Mouse (Mus musculus): Measurements from ENCODE around the gene Defb22. TPM values are rescaled to one million over a fixed set of nuclear protein-coding genes. Genes with fewer than 3 reads are reported as not detected.

Defb22 gene
- not detected in 2 replicates for polyA plus RNA-seq (2015; fragmentation: Nextera tagmentation; extraction: Ambion mirVana)

GRCm38 (mm10) chr2:152490038-152490437, at the start of gene Defb22:
TSS of gene Defb22 (minus strand) at chr2:152490138.
- Histone ChIP-seq H3K4me2 (replicated peaks; ENCODE audit: low read depth, low read length) (no peak within 1 kb of the TSS), H3K9ac (replicated peaks; ENCODE audit: low read length) (no peak within 1 kb of the TSS), H3K27me3 (ENCODE audit: insufficient read depth, low read length) (no peaks in the 10 kb centered on the region), H3K36me3 (ENCODE audit: insufficient read depth, low read length) (no peaks in the 10 kb centered on the region), H3K4me3 (ENCODE audit: low read length) (no peak within 1 kb of the TSS), H3K27ac (ENCODE audit: low read length) (no peak within 1 kb of the TSS), H3K4me1 (ENCODE audit: insufficient read depth, low read length) (no peaks in the 10 kb centered on the region), H3K9me3 (ENCODE audit: low read length) (no peaks in the 10 kb centered on the region)
- ATAC-seq (ENCODE audit: low FRiP score, low TSS enrichment), result no peak

- H3K27me3 ChIP-seq (ENCODE audit: insufficient read depth, low read length), result no peaks in the 10 kb centered on the region
- no peak within 1 kb of the TSS for H3K4me2 ChIP-seq (replicated peaks; ENCODE audit: low read depth, low read length)
- no peak within 1 kb of the TSS for H3K9ac ChIP-seq (replicated peaks; ENCODE audit: low read length)
- no peak within 1 kb of the TSS for H3K4me3 ChIP-seq (ENCODE audit: low read length)
- peak; percentile 58 for ATAC-seq (ENCODE audit: low FRiP score, low TSS enrichment)
- peaks cover 3% of the 10 kb centered on the region; the same call in 1 of the 2 replicates for H3K4me1 ChIP-seq (ENCODE audit: insufficient read depth, low read length)
- WGBS, result 38% methylated on average over 4 of the region's 4 CpGs
- no peaks in the 10 kb centered on the region for H3K9me3 ChIP-seq (ENCODE audit: low read length)
- no peak within 1 kb of the TSS for H3K27ac ChIP-seq (ENCODE audit: low read length)
- no peaks in the 10 kb centered on the region for H3K36me3 ChIP-seq (ENCODE audit: insufficient read depth, low read length)
Measured at GRCm38 (mm10) chr2:152517981-152518380, 28.0 kb upstream of the Defb22 start, which contains the start of gene Defb28. TSS of gene Defb28 (plus strand) at chr2:152518255.

GRCm38 (mm10) chr2:152516084-152516483, 26.1 kb upstream of the Defb22 start:
- Histone ChIP-seq H3K36me3 (ENCODE audit: insufficient read depth, low read length) (no peaks in the 10 kb centered on the region), H3K9ac (replicated peaks; ENCODE audit: low read length) (no peak overlapping the region), H3K4me2 (replicated peaks; ENCODE audit: low read depth, low read length) (no peak overlapping the region), H3K27ac (ENCODE audit: low read length) (no peak overlapping the region), H3K4me3 (ENCODE audit: low read length) (no peak overlapping the region), H3K9me3 (ENCODE audit: low read length) (no peaks in the 10 kb centered on the region), H3K27me3 (ENCODE audit: insufficient read depth, low read length) (no peaks in the 10 kb centered on the region), H3K4me1 (ENCODE audit: insufficient read depth, low read length) (peaks cover 3% of the 10 kb centered on the region; the same call in 1 of the 2 replicates)
- no peak for ATAC-seq (ENCODE audit: low FRiP score, low TSS enrichment)
- 31% methylated on average over 4 of the region's 4 CpGs for WGBS

GRCm38 (mm10) chr2:152511592-152511991, 21.7 kb upstream of the Defb22 start, which contains the start of gene Defb26:
TSS of gene Defb26 (minus strand) at chr2:152511692.
- WGBS, result 54% methylated on average over 1 of the region's 1 CpGs
- Histone ChIP-seq H3K27me3 (ENCODE audit: insufficient read depth, low read length) (no peaks in the 10 kb centered on the region), H3K36me3 (ENCODE audit: insufficient read depth, low read length) (no peaks in the 10 kb centered on the region), H3K9ac (replicated peaks; ENCODE audit: low read length) (no peak within 1 kb of the TSS), H3K27ac (ENCODE audit: low read length) (no peak within 1 kb of the TSS), H3K4me3 (ENCODE audit: low read length) (no peak within 1 kb of the TSS), H3K9me3 (ENCODE audit: low read length) (no peaks in the 10 kb centered on the region), H3K4me2 (replicated peaks; ENCODE audit: low read depth, low read length) (no peak within 1 kb of the TSS), H3K4me1 (ENCODE audit: insufficient read depth, low read length) (peaks cover 3% of the 10 kb centered on the region; the same call in 1 of the 2 replicates)
- no peak for ATAC-seq (ENCODE audit: low FRiP score, low TSS enrichment)

- no peak overlapping the region for H3K27ac ChIP-seq (ENCODE audit: low read length)
- WGBS, result 71% methylated on average over 2 of the region's 2 CpGs
- no peaks in the 10 kb centered on the region for H3K4me1 ChIP-seq (ENCODE audit: insufficient read depth, low read length)
- no peaks in the 10 kb centered on the region for H3K9me3 ChIP-seq (ENCODE audit: low read length)
- no peak overlapping the region for H3K4me2 ChIP-seq (replicated peaks; ENCODE audit: low read depth, low read length)
- no peak overlapping the region for H3K9ac ChIP-seq (replicated peaks; ENCODE audit: low read length)
- ATAC-seq (ENCODE audit: low FRiP score, low TSS enrichment), result no peak
- H3K4me3 ChIP-seq (ENCODE audit: low read length), result no peak overlapping the region
- H3K36me3 ChIP-seq (ENCODE audit: insufficient read depth, low read length), result no peaks in the 10 kb centered on the region
- no peaks in the 10 kb centered on the region for H3K27me3 ChIP-seq (ENCODE audit: insufficient read depth, low read length)
Measured at GRCm38 (mm10) chr2:152503950-152504349, 14.0 kb upstream of the Defb22 start.

- no peaks in the 10 kb centered on the region for H3K27me3 ChIP-seq (ENCODE audit: insufficient read depth, low read length)
- H3K9ac ChIP-seq (replicated peaks; ENCODE audit: low read length), result no peak overlapping the region
- H3K4me2 ChIP-seq (replicated peaks; ENCODE audit: low read depth, low read length), result no peak overlapping the region
- H3K36me3 ChIP-seq (ENCODE audit: insufficient read depth, low read length), result no peaks in the 10 kb centered on the region
- ATAC-seq (ENCODE audit: low FRiP score, low TSS enrichment), result no peak
- H3K27ac ChIP-seq (ENCODE audit: low read length), result no peak overlapping the region
- H3K4me3 ChIP-seq (ENCODE audit: low read length), result no peak overlapping the region
- WGBS, result 85% methylated on average over 6 of the region's 6 CpGs
- no peaks in the 10 kb centered on the region for H3K9me3 ChIP-seq (ENCODE audit: low read length)
- H3K4me1 ChIP-seq (ENCODE audit: insufficient read depth, low read length), result no peaks in the 10 kb centered on the region
Measured at GRCm38 (mm10) chr2:152500863-152501229, 10.9 kb upstream of the Defb22 start.

- no peaks in the 10 kb centered on the region for H3K9me3 ChIP-seq (ENCODE audit: low read length)
- ATAC-seq (ENCODE audit: low FRiP score, low TSS enrichment), result no peak
Measured at GRCm38 (mm10) chr2:152500204-152500862, 10.4 kb upstream of the Defb22 start.

GRCm38 (mm10) chr2:152498020-152498419, 8.1 kb upstream of the Defb22 start:
- ATAC-seq (ENCODE audit: low FRiP score, low TSS enrichment), result no peak
- 81% methylated on average over 6 of the region's 6 CpGs for WGBS
- no peaks in the 10 kb centered on the region for H3K36me3 ChIP-seq (ENCODE audit: insufficient read depth, low read length)

More at GRCm38 (mm10) chr2:152500204-152500862, 10.4 kb upstream of the Defb22 start:
- Histone ChIP-seq H3K4me3 (ENCODE audit: low read length) (no peak overlapping the region), H3K36me3 (ENCODE audit: insufficient read depth, low read length) (no peaks in the 10 kb centered on the region), H3K4me2 (replicated peaks; ENCODE audit: low read depth, low read length) (no peak overlapping the region), H3K9ac (replicated peaks; ENCODE audit: low read length) (no peak overlapping the region), H3K4me1 (ENCODE audit: insufficient read depth, low read length) (no peaks in the 10 kb centered on the region), H3K27ac (ENCODE audit: low read length) (no peak overlapping the region), H3K27me3 (ENCODE audit: insufficient read depth, low read length) (no peaks in the 10 kb centered on the region)
- WGBS, result 69% methylated on average over 7 of the region's 7 CpGs

GRCm38 (mm10) chr2:152493151-152493550, 3.2 kb upstream of the Defb22 start:
- H3K27ac ChIP-seq (ENCODE audit: low read length), result no peak overlapping the region
- no peak overlapping the region for H3K9ac ChIP-seq (replicated peaks; ENCODE audit: low read length)
- no peaks in the 10 kb centered on the region for H3K36me3 ChIP-seq (ENCODE audit: insufficient read depth, low read length)
- no peak for ATAC-seq (ENCODE audit: low FRiP score, low TSS enrichment)
- H3K4me2 ChIP-seq (replicated peaks; ENCODE audit: low read depth, low read length), result no peak overlapping the region
- 77% methylated on average over 6 of the region's 6 CpGs for WGBS
- H3K4me3 ChIP-seq (ENCODE audit: low read length), result no peak overlapping the region
- no peaks in the 10 kb centered on the region for H3K27me3 ChIP-seq (ENCODE audit: insufficient read depth, low read length)
- H3K4me1 ChIP-seq (ENCODE audit: insufficient read depth, low read length), result no peaks in the 10 kb centered on the region
- no peaks in the 10 kb centered on the region for H3K9me3 ChIP-seq (ENCODE audit: low read length)

More at GRCm38 (mm10) chr2:152498020-152498419, 8.1 kb upstream of the Defb22 start:
- Histone ChIP-seq H3K4me2 (replicated peaks; ENCODE audit: low read depth, low read length) (no peak overlapping the region), H3K4me3 (ENCODE audit: low read length) (no peak overlapping the region), H3K9ac (replicated peaks; ENCODE audit: low read length) (no peak overlapping the region), H3K4me1 (ENCODE audit: insufficient read depth, low read length) (no peaks in the 10 kb centered on the region), H3K9me3 (ENCODE audit: low read length) (no peaks in the 10 kb centered on the region), H3K27ac (ENCODE audit: low read length) (no peak overlapping the region), H3K27me3 (ENCODE audit: insufficient read depth, low read length) (no peaks in the 10 kb centered on the region)

- Histone ChIP-seq H3K36me3 (ENCODE audit: insufficient read depth, low read length) (no peaks in the 10 kb centered on the region), H3K4me3 (ENCODE audit: low read length) (no peak overlapping the region), H3K27ac (ENCODE audit: low read length) (no peak overlapping the region), H3K27me3 (ENCODE audit: insufficient read depth, low read length) (no peaks in the 10 kb centered on the region), H3K4me2 (replicated peaks; ENCODE audit: low read depth, low read length) (no peak overlapping the region), H3K4me1 (ENCODE audit: insufficient read depth, low read length) (no peaks in the 10 kb centered on the region), H3K9ac (replicated peaks; ENCODE audit: low read length) (no peak overlapping the region), H3K9me3 (ENCODE audit: low read length) (no peaks in the 10 kb centered on the region)
- ATAC-seq (ENCODE audit: low FRiP score, low TSS enrichment), result no peak
- 80% methylated on average over 2 of the region's 2 CpGs for WGBS
Measured at GRCm38 (mm10) chr2:152487024-152487423, 2.9 kb downstream of the Defb22 start.
